Mouse (Mus musculus): ENCODE measurements around the gene Slc35a2.
"Not testable (repeated sequence)": the region's sequence is repeated elsewhere in the genome, so short reads cannot be mapped to it uniquely, and the experiment has no call there.

Gene Slc35a2

DNA sequence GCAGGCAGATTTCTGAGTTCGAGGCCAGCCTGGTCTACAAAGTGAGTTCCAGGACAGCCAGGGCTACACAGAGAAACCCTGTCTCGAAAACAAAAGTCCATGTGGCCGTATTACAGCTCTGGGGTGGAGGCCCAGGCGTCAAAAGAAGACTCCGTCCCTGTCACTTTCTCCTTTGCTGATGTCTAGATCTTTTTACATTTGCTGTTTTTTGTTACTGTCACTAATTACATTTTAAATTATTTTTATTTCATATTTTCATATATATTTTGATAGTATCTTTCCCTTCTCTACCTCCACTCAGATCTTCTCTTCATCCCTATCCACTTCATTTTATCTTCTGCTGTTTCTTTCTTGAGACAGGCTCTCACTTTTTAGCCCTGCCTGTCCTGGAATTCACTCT is 23.9 kb downstream of the Slc35a2 start, which contains the start of gene Gm10491:
Gene Gm10491 (minus strand): TSS at position 101 of the 400 bp plus-strand sequence.
- DNase-seq (ENCODE audit: low read depth, low spot score), result no peak

DNA sequence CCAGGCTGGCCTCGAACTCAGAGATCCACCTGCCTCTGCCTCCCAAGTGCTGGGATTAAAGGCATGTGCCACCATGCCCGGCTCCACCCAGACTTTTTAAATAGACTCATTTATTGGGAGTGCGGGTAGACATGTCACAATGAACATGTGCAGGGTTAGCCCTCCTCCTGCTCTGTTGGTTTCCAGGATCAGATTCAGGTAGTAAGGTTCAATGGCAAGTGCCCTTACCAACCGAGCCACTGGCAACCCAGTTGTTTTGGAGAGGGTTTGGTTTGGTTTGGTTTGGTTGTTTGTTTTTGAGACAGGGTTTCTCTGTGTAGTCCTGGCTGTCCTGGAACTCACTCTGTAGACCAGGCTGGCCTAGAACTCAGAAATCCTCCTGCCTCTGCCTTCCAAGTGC is 25.4 kb downstream of the Slc35a2 start, which contains the start of gene Gm10490:
Gene Gm10490 (plus strand): TSS at position 301 of the 400 bp plus-strand sequence.
- DNase-seq (ENCODE audit: low read depth, low spot score), result not testable (repeated sequence)

DNA sequence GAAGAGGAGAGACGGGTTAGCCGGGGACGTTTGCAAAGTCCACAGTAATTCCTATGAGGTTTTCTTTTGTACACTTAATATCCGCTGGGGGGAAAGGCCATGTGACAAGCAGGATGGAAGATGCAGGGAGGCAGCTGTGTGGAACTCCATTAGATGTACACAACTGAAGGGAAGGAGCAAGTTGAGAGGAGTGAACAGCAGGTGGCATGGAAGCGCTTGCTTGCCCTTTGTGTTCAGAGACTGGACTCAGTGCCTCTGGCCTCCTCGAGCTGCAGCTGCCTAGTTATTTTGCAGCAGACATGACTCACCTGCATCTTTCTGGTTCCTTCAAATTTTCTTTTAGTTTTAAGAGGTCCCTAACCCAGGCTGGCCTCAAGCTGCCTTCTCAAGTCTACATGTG is 26.6 kb downstream of the Slc35a2 start:
- DNase-seq (ENCODE audit: low read depth, low spot score), result no peak

DNA sequence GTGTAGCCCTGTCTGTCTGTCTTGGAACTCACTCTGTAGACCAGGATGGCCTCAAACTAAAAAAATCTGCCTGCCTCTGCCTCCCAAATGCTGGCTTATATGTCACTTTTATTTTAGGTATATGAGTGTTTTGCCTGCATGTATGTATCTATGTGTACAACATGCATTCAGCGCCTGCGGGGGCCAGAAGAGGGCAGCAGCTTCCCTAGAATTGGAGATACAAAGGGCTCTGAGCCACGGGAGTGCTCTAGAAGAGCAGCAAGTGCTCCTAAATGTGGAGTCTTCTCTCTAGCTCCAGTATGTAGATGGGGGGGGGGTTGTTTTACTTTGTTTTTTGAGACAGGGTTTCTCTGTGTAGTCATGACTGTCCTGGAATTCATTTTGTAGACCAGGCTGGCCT is 31.8 kb downstream of the Slc35a2 start:
- not testable (repeated sequence) for DNase-seq (ENCODE audit: low read depth, low spot score)

DNA sequence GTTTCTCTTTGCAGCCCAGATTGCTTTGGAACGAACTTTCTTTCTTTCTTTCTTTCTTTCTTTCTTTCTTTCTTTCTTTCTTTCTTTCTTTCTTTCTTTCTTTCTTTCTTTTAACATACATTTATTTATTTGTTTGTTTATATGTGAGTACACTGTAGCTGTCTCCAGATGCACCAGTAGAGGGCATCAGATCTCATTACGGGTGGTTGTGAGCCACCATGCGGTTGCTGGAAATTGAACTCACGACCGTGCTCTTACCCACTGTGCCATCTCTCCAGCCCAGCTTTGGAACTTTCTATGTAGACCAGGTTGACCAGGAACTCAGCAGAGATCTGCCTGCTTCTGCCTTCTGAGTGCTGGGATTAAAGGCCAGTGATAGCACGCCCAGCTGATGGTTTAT is 34.1 kb downstream of the Slc35a2 start:
- DNase-seq (ENCODE audit: low read depth, low spot score), result not testable (repeated sequence)

DNA sequence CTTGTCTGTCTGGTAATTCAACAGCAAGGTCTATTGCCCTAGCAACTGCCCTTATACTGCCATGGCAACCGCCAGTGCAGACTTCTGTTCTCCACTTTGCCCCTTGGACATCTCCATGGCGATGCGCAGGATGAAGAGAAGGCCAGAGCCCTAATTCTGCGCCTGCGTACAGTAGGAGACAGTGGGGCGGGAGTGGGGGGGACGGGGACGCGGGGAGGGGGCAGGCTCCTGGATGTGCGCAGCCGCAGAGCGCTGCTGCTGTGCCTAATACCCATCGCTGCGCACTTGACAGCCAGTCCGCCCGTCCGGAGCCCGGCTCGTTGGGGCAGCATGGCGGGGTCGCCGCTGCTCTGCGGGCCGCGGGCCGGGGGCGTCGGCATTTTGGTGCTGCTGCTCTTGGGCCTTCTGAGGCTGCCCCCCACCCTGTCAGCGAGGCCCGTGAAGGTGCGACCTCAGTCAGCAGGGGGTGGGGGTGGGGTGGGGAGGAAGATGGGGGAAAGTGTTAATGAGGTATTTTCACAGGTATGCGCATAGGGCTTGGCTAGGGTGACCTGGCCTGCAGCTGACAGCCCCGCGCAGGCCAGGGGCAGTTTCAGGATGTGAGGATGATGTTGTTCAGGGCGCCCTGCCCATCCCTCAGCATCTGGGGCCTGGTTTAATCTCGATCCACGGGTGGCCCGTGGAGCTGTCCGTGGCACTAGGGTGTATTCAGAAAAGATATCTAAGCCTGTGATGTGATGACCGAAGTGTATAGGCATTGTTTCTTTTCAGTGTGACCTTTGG is 36.0 kb downstream of the Slc35a2 start, which contains the start of gene Pcsk1n:
Gene Pcsk1n (plus strand): TSS at position 222 of the 783 bp plus-strand sequence.
- peak; percentile 55 for DNase-seq (ENCODE audit: low read depth, low spot score)

DNA sequence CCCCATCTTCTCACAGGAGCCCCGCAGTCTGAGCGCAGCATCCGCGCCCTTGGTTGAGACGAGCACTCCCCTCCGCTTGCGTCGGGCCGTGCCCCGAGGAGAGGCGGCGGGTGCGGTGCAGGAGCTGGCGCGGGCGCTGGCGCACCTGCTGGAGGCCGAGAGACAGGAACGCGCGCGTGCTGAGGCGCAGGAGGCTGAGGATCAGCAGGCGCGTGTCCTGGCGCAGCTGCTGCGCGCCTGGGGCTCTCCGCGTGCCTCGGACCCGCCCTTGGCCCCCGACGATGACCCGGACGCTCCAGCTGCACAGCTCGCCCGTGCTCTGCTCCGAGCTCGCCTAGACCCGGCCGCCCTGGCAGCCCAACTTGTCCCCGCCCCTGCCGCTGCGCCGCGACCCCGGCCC is 38.2 kb downstream of the Slc35a2 start:
- no peak for DNase-seq (ENCODE audit: low read depth, low spot score)

DNA sequence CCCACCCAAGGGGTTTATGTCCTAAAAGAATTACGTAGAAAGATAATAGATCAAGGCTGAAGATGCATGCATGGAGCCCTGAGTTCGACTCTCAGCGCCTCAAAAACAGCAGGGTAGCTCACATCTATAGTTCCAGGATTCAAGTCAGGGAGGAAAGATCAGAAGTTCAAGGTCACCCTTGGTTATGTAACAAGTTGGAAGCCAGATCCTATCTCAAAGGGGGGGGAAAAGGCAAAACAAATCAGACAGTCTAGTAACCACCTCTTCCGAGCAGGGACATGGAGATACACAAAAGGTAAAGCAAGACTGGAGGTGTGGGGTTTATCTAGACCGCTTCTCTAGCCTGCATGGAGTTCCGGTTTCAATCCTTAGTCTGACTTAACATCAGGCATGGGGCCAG is 42.4 kb downstream of the Slc35a2 start:
- no peak for DNase-seq (ENCODE audit: low read depth, low spot score)

DNA sequence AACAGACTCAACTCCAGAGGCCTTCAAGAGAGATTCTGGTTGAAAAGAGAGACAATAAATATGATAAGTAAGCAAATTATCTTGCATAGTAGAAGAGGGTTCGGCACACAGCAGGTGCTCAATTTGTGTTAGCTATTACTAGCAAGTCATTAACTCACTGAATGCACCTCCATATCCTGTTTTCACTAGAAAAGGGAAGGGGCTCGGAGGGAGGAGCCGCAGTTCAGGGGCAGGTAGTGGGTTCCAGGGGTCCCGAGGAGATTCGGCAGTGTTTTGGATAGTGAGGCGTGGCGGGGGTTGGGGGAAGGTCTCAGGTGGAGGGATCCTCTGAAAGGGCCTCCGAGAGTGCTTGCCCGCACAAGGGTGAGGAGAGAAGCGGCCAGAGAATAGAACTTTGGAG is 43.3 kb downstream of the Slc35a2 start:
- DNase-seq (ENCODE audit: low read depth, low spot score), result no peak

DNA sequence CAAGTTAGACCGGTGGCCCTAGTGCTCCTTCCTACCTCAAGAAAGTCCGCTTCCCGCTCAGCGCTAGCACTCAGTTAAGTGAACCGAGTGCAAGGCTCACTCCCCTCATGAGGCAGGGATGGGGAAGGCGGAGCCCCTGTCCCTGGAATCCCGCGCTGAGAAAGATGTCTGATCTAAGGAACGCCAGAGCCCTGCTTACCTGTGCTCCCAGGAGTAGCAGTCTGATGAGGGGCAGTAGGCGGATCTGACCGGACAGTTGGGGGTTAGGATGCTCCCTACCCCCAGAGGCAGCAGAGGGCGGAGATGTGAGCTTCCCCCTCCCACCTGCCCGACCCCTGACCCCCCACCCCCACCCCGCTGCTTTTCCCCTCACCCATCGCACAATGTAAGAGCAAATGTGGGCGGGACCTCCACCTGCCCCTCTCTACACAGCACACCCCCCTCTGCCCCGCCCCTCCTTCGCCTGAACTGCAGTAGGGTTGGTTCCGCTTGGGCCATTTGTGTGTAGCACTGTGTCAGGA is 44.5 kb downstream of the Slc35a2 start, which contains the start of gene Eras:
Gene Eras (minus strand): TSS at position 338 of the 521 bp plus-strand sequence.
- no peak for DNase-seq (ENCODE audit: low read depth, low spot score)

DNA sequence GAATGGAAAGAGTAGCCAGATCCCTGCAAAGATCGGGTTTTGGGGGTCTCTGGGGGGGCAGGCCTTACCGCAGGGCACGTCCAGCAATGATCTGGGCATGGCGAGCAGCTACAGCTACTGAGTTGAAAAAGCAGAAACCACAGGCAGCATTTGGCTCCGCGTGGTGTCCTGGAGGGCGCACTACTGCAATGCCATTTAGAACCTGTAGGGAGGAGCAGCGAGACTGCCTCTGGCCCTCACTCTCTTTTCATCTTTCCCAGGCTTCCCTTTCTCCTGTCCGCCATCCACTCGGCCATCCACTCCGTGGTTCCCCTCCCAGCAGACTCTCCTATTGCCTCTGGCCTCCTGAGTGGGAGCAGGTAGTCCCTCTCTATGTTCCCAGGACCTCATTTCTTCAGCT is 53.0 kb downstream of the Slc35a2 start:
- DNase-seq (ENCODE audit: low read depth, low spot score), result no peak

DNA sequence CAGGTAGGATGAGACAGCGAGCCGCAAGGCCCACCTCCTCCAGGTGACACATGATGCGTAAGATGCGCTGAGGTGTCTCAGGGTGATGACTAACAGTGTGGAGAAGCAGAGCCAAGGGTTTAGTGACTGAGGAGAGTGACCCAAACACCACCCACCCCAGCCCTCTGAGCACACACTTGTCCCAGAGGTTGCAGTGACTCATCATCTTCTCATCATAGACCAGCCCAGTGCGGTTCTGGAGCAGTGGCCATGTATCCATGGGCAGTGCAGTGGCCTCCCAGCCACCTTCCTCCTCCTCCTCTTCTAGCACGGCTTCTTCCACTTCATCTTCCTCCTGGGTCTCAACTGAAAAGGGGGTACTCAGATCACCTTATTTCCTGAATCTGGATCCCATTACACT is 53.8 kb downstream of the Slc35a2 start:
- DNase-seq (ENCODE audit: low read depth, low spot score), result no peak

All from telencephalon, adult 2 months (tissue).